Mouse (Mus musculus): ENCODE measurements around the gene Tshb.

Gene Tshb

DNA sequence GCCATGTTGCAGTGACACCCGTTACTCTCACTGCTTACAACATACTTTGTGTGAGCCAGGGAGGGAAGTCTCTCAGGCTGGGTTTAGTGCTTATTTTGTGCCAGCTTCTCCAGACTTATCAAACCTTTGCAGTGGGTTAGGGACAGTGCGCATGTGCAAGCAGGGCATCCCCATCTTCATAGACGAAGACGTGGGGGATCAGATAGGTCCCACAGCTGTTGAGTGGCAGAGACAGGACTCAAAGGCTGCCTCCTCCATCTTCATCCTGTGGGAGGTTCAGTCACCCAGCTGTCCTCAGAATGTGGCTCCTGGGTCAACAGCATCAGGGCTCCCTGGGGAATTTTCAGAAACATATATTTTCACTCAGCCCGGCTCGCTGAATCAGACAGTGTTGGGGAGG, 46.1 kb downstream of the Tshb start:
- no peak for DNase-seq

DNA sequence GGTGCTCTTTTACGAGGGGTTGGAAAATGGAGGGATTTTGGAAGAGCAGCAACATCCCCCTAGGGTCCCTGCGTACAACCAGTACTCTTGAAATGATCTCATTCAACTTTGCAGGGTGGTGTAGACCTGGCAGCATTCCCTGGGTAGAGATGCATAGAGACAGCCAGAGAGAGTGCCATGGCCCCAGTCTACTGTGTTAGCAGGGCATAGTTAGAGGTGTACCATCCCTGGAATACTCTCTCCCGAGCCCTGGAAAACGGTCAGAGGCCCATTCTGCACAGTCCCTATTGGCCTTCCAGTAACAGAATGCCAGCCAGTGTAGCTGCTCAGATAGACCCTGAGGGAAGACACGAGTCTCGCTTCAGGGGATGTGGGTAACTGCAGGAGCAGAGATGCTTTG, 46.9 kb downstream of the Tshb start:
- DNase-seq, result no peak

DNA sequence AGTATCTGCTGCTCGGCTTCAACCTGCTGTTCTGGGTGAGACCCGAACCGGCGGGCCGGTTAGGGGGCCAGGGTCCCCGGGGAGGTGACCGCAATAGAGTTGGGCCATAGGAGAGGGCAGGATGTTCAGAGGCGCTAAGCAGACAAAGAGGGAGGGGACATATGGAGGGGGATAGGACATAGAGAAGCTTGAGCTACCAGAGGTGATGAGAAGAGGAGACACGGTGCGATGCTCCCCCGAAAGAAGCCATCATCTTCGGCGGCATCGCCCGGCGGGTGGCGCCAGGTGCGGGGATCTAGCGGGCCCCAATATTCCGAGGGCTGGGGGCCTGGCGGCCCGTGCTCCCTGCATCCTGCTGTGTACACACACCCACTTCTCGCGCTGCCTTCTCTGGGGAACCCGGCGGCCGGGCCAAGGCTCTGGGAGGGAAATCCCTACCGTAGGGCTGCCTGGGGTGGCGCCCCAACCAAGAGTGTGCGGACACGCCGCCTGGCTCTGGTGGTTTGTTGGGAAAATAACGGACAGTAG, 47.4 kb downstream of the Tshb start:
- DNase-seq, result peak; percentile 15 to 31

GRCm38 (mm10) chr3:102734313-102735030, 48.0 kb downstream of the Tshb start, which contains the start of gene Tspan2:
Gene Tspan2 (plus strand): TSS chr3:102734529.
- DNase-seq, result peak; percentile 51 to 67

- DNase-seq, result no peak
Observed at GRCm38 (mm10) chr3:102733936-102734312, 48.6 kb downstream of the Tshb start.

- DNase-seq, result no peak
Observed at GRCm38 (mm10) chr3:102733050-102733449, 49.5 kb downstream of the Tshb start.

- no peak for DNase-seq
Observed at GRCm38 (mm10) chr3:102732619-102733018, 49.9 kb downstream of the Tshb start.

- DNase-seq, result no peak
Observed at GRCm38 (mm10) chr3:102731112-102731511, 51.4 kb downstream of the Tshb start.

GRCm38 (mm10) chr3:102729416-102729815, 53.1 kb downstream of the Tshb start:
- DNase-seq, result no peak

Measured in cerebellum, postnatal 36 days (tissue).